28 mouse cellular contexts compared by ENCODE assay signal in the genomic region with DNA sequence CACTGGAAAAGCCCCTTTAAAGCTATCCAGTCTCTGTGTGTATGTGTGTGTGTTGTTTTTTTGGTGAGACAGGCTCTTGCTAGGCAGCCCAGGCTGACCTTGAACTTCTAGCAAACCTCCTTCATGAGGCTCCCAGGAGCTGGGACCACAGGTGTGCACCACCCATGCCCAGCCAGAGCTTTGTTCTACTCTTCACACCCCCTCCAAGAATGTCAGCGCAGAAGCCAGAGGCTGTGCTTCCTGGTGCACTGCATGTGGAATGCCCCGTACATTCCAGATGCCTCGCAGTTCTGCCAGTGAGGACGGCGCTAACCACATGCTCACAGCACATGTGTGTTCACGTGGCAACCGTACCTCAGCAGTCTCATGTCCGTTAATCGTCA. TPM values are rescaled to one million over a fixed set of nuclear protein-coding genes. Genes with fewer than 3 reads are reported as not detected.
DNase-seq lines count a peak whose midpoint lies in the region; ATAC-seq and TF ChIP-seq lines count a peak whose summit lies in the region.
"Had no signal": no experiment of that assay in that cellular context is flagged by ENCODE, and none has a peak within 500 bp of the region (broad histone marks: within the 10 kb centered on the region; RNA-seq: fewer than 3 reads in every experiment).

No protein-coding gene starts in this region.

- peaks cover 99% of the 10 kb centered on the region for H3K36me3 ChIP-seq in heart, embryonic 14.5 days (ENCODE audit: control insufficient read depth, insufficient read depth, low read length)
- H3K36me3 ChIP-seq in G1E (replicated peaks): peaks cover 98% of the 10 kb centered on the region
- H3K36me3 ChIP-seq in intestine, embryonic 15.5 days: peaks cover 67% of the 10 kb centered on the region
- H3K36me3 ChIP-seq in liver, embryonic 16.5 days (ENCODE audit: control insufficient read depth, insufficient read depth): peaks cover 95% of the 10 kb centered on the region
- H3K36me3 ChIP-seq in forebrain, embryonic 12.5 days (replicated peaks): peaks cover 95% of the 10 kb centered on the region

- no peak overlapping the region for H3K27ac ChIP-seq in heart, embryonic 14.5 days (replicated peaks in 1 of 2; ENCODE audit: control insufficient read depth in 1 of 2, insufficient read depth in 1 of 2, low read depth in 2 of 2, low read length in 2 of 2)
- H3K27ac ChIP-seq in intestine, embryonic 15.5 days: no peak overlapping the region
- H3K27ac ChIP-seq in liver, embryonic 16.5 days (ENCODE audit: low read length): peak overlapping the region; percentile 95
- no peak overlapping the region for H3K27ac ChIP-seq in forebrain, embryonic 12.5 days
- H3K27ac ChIP-seq: embryonic facial prominence, embryonic 13.5 days; hindbrain, embryonic 15.5 days; layer of hippocampus, adult 2 months; midbrain, embryonic 12.5 days had no signal

- H3K4me2 ChIP-seq in heart, embryonic 14.5 days (ENCODE audit: low read length): no peak overlapping the region
- H3K4me2 ChIP-seq in intestine, embryonic 15.5 days (replicated peaks): no peak overlapping the region
- peak overlapping the region; percentile 52 for H3K4me2 ChIP-seq in liver, embryonic 16.5 days (ENCODE audit: low read depth, low read length)
- H3K4me2 ChIP-seq in forebrain, embryonic 12.5 days: no peak overlapping the region
- H3K4me2 ChIP-seq: embryonic facial prominence, embryonic 13.5 days; heart, embryonic 12.5 days; hindbrain, embryonic 15.5 days; midbrain, embryonic 12.5 days had no signal

- H3K4me3 ChIP-seq in heart, embryonic 14.5 days (ENCODE audit: control insufficient read depth in 1 of 2, insufficient read depth in 1 of 2, low read depth in 1 of 2, low read length in 2 of 2): no peak overlapping the region
- peak overlapping the region; percentile 52; the same call in 1 of the 2 replicates for H3K4me3 ChIP-seq in G1E (ENCODE audit: low read depth, low read length)
- H3K4me3 ChIP-seq in intestine, embryonic 15.5 days (replicated peaks): no peak overlapping the region
- H3K4me3 ChIP-seq in liver, embryonic 16.5 days (ENCODE audit: low read depth, low read length): peak overlapping the region; percentile 35
- H3K4me3 ChIP-seq in forebrain, embryonic 12.5 days (replicated peaks): no peak overlapping the region
- H3K4me3 ChIP-seq: embryonic facial prominence, embryonic 13.5 days; heart, embryonic 12.5 days; hindbrain, embryonic 15.5 days; layer of hippocampus, adult 2 months; midbrain, embryonic 12.5 days had no signal

- no peak overlapping the region for H3K9ac ChIP-seq in heart, embryonic 14.5 days (ENCODE audit: low read length)
- H3K9ac ChIP-seq in intestine, embryonic 15.5 days: no peak overlapping the region
- peak overlapping the region; percentile 56 for H3K9ac ChIP-seq in liver, embryonic 16.5 days (ENCODE audit: low read depth, low read length)
- no peak overlapping the region for H3K9ac ChIP-seq in forebrain, embryonic 12.5 days
- H3K9ac ChIP-seq: embryonic facial prominence, embryonic 13.5 days; forebrain, postnatal 0 days; heart, embryonic 12.5 days; hindbrain, embryonic 15.5 days; midbrain, embryonic 12.5 days had no signal

- TF ChIP-seq CTCF in G1E (IDR thresholded peaks at IDR 0.05; ENCODE audit: low read depth, low read length): no peak

- DNase-seq in heart, adult 9 months (ENCODE audit: low spot score in 2 of 2): no peak
- DNase-seq in G1E (ENCODE audit: low spot score): no peak
- DNase-seq in thymus, postnatal 0 days (ENCODE audit: low spot score): no peak
- DNase-seq in kidney, postnatal 25 days: no peak
- DNase-seq: adrenal gland, postnatal 14 days; cerebellum, adult 11 months; cerebellum, postnatal 14 days; forebrain, postnatal 0 days; gastrocnemius, postnatal 36 days; heart, postnatal 36 days; kidney, adult 11 months; kidney, postnatal 10 days; layer of hippocampus, postnatal 36 days; thymus, postnatal 25 days had no signal

- no peaks in the 10 kb centered on the region for H3K4me1 ChIP-seq in heart, embryonic 14.5 days (ENCODE audit: control insufficient read depth in 2 of 2, insufficient read depth in 2 of 2, low read length in 2 of 2)
- H3K4me1 ChIP-seq in G1E (ENCODE audit: insufficient read depth, low read depth, low read length): peaks cover 72% of the 10 kb centered on the region
- H3K4me1 ChIP-seq in intestine, embryonic 15.5 days (replicated peaks): 0 out of 2 replicates have a peak, but pooled peaks cover 2% of the 10 kb centered on the region
- peaks cover 49% of the 10 kb centered on the region for H3K4me1 ChIP-seq in liver, embryonic 16.5 days (ENCODE audit: control insufficient read depth, low read depth, low read length)
- H3K4me1 ChIP-seq in forebrain, embryonic 12.5 days: no peaks in the 10 kb centered on the region
- H3K4me1 ChIP-seq: embryonic facial prominence, embryonic 13.5 days; hindbrain, embryonic 15.5 days; midbrain, embryonic 12.5 days had no signal

- ATAC-seq in heart, embryonic 14.5 days (ENCODE audit: insufficient number of reproducible peaks, insufficient read depth, low FRiP score, low read depth): 0 out of 2 replicates have a peak, but pooled peaks have one; percentile 13
- no peak for ATAC-seq in G1E (ENCODE audit: extremely low read depth, insufficient number of reproducible peaks, low FRiP score, poor library complexity, severe bottlenecking)
- peak; percentile 24; the same call in 1 of the 2 replicates for ATAC-seq in intestine, embryonic 15.5 days
- no peak for ATAC-seq in liver, embryonic 16.5 days (ENCODE audit: low read depth)
- ATAC-seq in forebrain, embryonic 12.5 days (ENCODE audit: low FRiP score): no peak
- ATAC-seq: forebrain, postnatal 0 days had no signal

- no peaks in the 10 kb centered on the region for H3K27me3 ChIP-seq in heart, embryonic 14.5 days (ENCODE audit: control insufficient read depth, insufficient read depth, low read length)
- H3K27me3 ChIP-seq in G1E (ENCODE audit: insufficient read depth, low read length): no peaks in the 10 kb centered on the region
- no peaks in the 10 kb centered on the region for H3K27me3 ChIP-seq in intestine, embryonic 15.5 days (replicated peaks)
- no peaks in the 10 kb centered on the region for H3K27me3 ChIP-seq in liver, embryonic 16.5 days (ENCODE audit: control insufficient read depth, insufficient read depth, low read depth, low read length)
- no peaks in the 10 kb centered on the region for H3K27me3 ChIP-seq in forebrain, embryonic 12.5 days
- H3K27me3 ChIP-seq: embryonic facial prominence, embryonic 13.5 days; heart, embryonic 12.5 days; hindbrain, embryonic 15.5 days; midbrain, embryonic 12.5 days had no signal

- H3K9me3 ChIP-seq in heart, embryonic 14.5 days (ENCODE audit: control insufficient read depth, low read length): no peaks in the 10 kb centered on the region
- H3K9me3 ChIP-seq in G1E (replicated peaks): no peaks in the 10 kb centered on the region
- H3K9me3 ChIP-seq in intestine, embryonic 15.5 days: no peaks in the 10 kb centered on the region
- H3K9me3 ChIP-seq in liver, embryonic 16.5 days (replicated peaks; ENCODE audit: control insufficient read depth, low read length): no peaks in the 10 kb centered on the region
- H3K9me3 ChIP-seq in forebrain, embryonic 12.5 days: no peaks in the 10 kb centered on the region
- H3K9me3 ChIP-seq: embryonic facial prominence, embryonic 13.5 days; heart, embryonic 12.5 days; hindbrain, embryonic 15.5 days; midbrain, embryonic 12.5 days had no signal

- 82% methylated on average over 9 of the region's 9 CpGs for WGBS in heart, embryonic 14.5 days
- 88% methylated on average over 9 of the region's 9 CpGs for WGBS in intestine, embryonic 15.5 days
- WGBS in liver, embryonic 16.5 days (ENCODE audit: insufficient replicate concordance): 83% methylated on average over 9 of the region's 9 CpGs
- 95% methylated on average over 9 of the region's 9 CpGs for WGBS in forebrain, embryonic 12.5 days

RNA-seq across cellular contexts. Expression of gene Gm49354, which starts 14.4 kb away (rescaled TPM):
- not detected in 2 replicates for polyA plus RNA-seq in heart, embryonic 14.5 days (2014; fragmentation: Nextera tagmentation; extraction: Ambion mirVana)
- total RNA-seq in G1E (2014; fragmentation: Nextera tagmentation) (not detected in 2 replicates), G1E (2017) (16.9 TPM in 1 of 2 replicates, not detected in the other)
- 32.8 and 52.8 TPM in 2 replicates for polyA plus RNA-seq in G1E (2012)
- polyA plus RNA-seq in intestine, embryonic 15.5 days (2015; fragmentation: Nextera tagmentation; extraction: Ambion mirVana): not detected in 2 replicates
- polyA plus RNA-seq in liver, embryonic 16.5 days (2015; fragmentation: Nextera tagmentation; extraction: Ambion mirVana): not detected in 2 replicates
- not detected in 2 replicates for polyA plus RNA-seq in thymus, postnatal 0 days (2015; fragmentation: Nextera tagmentation; extraction: Ambion mirVana)
- not detected in 2 replicates for polyA plus RNA-seq in forebrain, embryonic 12.5 days (2016; fragmentation: Nextera tagmentation; extraction: Ambion mirVana)
- total RNA-seq: adrenal gland, postnatal 14 days; forebrain, postnatal 0 days; gastrocnemius, postnatal 36 days; heart, postnatal 36 days; layer of hippocampus, adult 2 months; layer of hippocampus, postnatal 36 days; left cerebral cortex, postnatal 25 days had no signal
- polyA plus RNA-seq: embryonic facial prominence, embryonic 13.5 days; forebrain, postnatal 0 days; heart, embryonic 12.5 days; hindbrain, embryonic 15.5 days; limb, embryonic 14.5 days; lung, embryonic 16.5 days; midbrain, embryonic 12.5 days; neural tube, embryonic 14.5 days; testis, adult 2 months had no signal

RNA-seq across cellular contexts. Expression of gene Tut7, which starts 26.5 kb away (rescaled TPM):
- polyA plus RNA-seq in heart, embryonic 14.5 days (2014; fragmentation: Nextera tagmentation; extraction: Ambion mirVana): 35.0 and 35.1 TPM in 2 replicates
- total RNA-seq in G1E (2014; fragmentation: Nextera tagmentation) (215 and 232 TPM in 2 replicates), G1E (2017) (166 and 194 TPM in 2 replicates)
- polyA plus RNA-seq in G1E (2012): 59.6 and 66.1 TPM in 2 replicates
- 41.7 and 43.6 TPM in 2 replicates for polyA plus RNA-seq in intestine, embryonic 15.5 days (2015; fragmentation: Nextera tagmentation; extraction: Ambion mirVana)
- polyA plus RNA-seq in liver, embryonic 16.5 days (2015; fragmentation: Nextera tagmentation; extraction: Ambion mirVana): 57.3 and 59.6 TPM in 2 replicates
- polyA plus RNA-seq in thymus, postnatal 0 days (2015; fragmentation: Nextera tagmentation; extraction: Ambion mirVana): 52.1 and 68.0 TPM in 2 replicates
- 63.8 and 64.2 TPM in 2 replicates for polyA plus RNA-seq in forebrain, embryonic 12.5 days (2016; fragmentation: Nextera tagmentation; extraction: Ambion mirVana)

RNA-seq across cellular contexts. Expression of gene Isca1, which starts 26.8 kb away (rescaled TPM):
- polyA plus RNA-seq in heart, embryonic 14.5 days (2014; fragmentation: Nextera tagmentation; extraction: Ambion mirVana): 213 and 236 TPM in 2 replicates
- total RNA-seq in G1E (2014; fragmentation: Nextera tagmentation) (242 and 309 TPM in 2 replicates), G1E (2017) (75.9 and 85.8 TPM in 2 replicates)
- polyA plus RNA-seq in G1E (2012): 57.0 and 69.2 TPM in 2 replicates
- polyA plus RNA-seq in intestine, embryonic 15.5 days (2015; fragmentation: Nextera tagmentation; extraction: Ambion mirVana): 114 and 117 TPM in 2 replicates
- 224 and 231 TPM in 2 replicates for polyA plus RNA-seq in liver, embryonic 16.5 days (2015; fragmentation: Nextera tagmentation; extraction: Ambion mirVana)
- 68.9 and 73.8 TPM in 2 replicates for polyA plus RNA-seq in thymus, postnatal 0 days (2015; fragmentation: Nextera tagmentation; extraction: Ambion mirVana)
- polyA plus RNA-seq in forebrain, embryonic 12.5 days (2016; fragmentation: Nextera tagmentation; extraction: Ambion mirVana): 111 and 113 TPM in 2 replicates

RNA-seq across cellular contexts. Expression of gene 1700014D04Rik, which starts 49.9 kb away (rescaled TPM):
- polyA plus RNA-seq in heart, embryonic 14.5 days (2014; fragmentation: Nextera tagmentation; extraction: Ambion mirVana): 0.27 TPM in 1 of 2 replicates, not detected in the other
- total RNA-seq in G1E (2014; fragmentation: Nextera tagmentation) (not detected in 2 replicates), G1E (2017) (0.06 and 0.11 TPM in 2 replicates)
- polyA plus RNA-seq in G1E (2012): not detected in 2 replicates
- polyA plus RNA-seq in intestine, embryonic 15.5 days (2015; fragmentation: Nextera tagmentation; extraction: Ambion mirVana): not detected in 2 replicates
- not detected in 2 replicates for polyA plus RNA-seq in liver, embryonic 16.5 days (2015; fragmentation: Nextera tagmentation; extraction: Ambion mirVana)
- polyA plus RNA-seq in thymus, postnatal 0 days (2015; fragmentation: Nextera tagmentation; extraction: Ambion mirVana): not detected in 2 replicates
- polyA plus RNA-seq in forebrain, embryonic 12.5 days (2016; fragmentation: Nextera tagmentation; extraction: Ambion mirVana): 0.05 TPM in 1 of 2 replicates, not detected in the other
- total RNA-seq: adrenal gland, postnatal 14 days; gastrocnemius, postnatal 36 days; heart, postnatal 36 days had no signal
- polyA plus RNA-seq: embryonic facial prominence, embryonic 13.5 days; heart, embryonic 12.5 days; midbrain, embryonic 12.5 days had no signal

Comparison
In these comparisons a context has a peak if more than half of its experiments do, and no peak if none do; other contexts are left out.
1. ATAC-seq: peak in heart, embryonic 14.5 days (single experiment) and intestine, embryonic 15.5 days (single experiment); none in G1E (single experiment), liver, embryonic 16.5 days (single experiment) and forebrain, embryonic 12.5 days (single experiment).
2. H3K4me3 ChIP-seq: peak in G1E (single experiment) and liver, embryonic 16.5 days (single experiment); none in heart, embryonic 14.5 days (0 of 2), intestine, embryonic 15.5 days (single experiment) and forebrain, embryonic 12.5 days (single experiment).
3. RNA of gene Gm49354, which starts 14.4 kb away (polyA plus RNA-seq): 32.8 to 52.8 TPM in G1E; not detected in liver, embryonic 16.5 days, not detected in heart, embryonic 14.5 days, not detected in intestine, embryonic 15.5 days, not detected in thymus, postnatal 0 days and not detected in forebrain, embryonic 12.5 days; every median in the first group is over 10 times any median in the second.